Mouse (Mus musculus): ENCODE results near the gene Cyfip2. TPM values are rescaled to one million over a fixed set of nuclear protein-coding genes. Genes with fewer than 3 reads are reported as not detected.

Gene Cyfip2
- polyA plus RNA-seq (2015; fragmentation: Illumina TruSeq; extraction: RNeasy Lipid Tissue Mini Kit (QIAGEN cat#74804); ENCODE audit: insufficient read depth, low read depth, low replicate concordance) = 6.6 TPM

DNA sequence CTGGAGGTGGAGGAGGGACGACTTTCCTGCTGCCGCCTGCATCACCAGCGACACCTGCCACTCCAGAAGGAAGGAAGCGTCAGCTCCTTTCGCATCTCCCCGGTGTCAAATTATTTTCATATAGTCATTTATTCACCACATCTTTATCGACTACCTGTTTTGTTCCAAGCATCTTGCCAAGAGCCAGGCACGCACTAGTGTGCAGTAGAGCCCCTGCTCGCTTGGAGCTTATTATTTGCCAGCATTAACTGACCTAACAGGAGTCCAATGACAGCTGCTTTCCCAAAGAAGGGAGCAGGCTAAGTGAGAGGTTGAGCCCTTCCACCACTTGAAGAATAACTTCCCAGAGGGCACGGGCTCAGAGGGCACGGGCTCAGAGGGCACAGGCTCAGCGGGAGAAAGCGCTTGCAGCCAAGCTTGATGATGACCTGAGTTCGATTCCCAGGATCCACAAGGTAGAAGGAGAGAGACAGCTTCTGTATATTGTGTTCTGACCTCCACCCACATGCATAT, at the start of gene Cyfip2:
Gene Cyfip2 (minus strand): TSS at position 337 of the 513 bp plus-strand sequence.

DNA sequence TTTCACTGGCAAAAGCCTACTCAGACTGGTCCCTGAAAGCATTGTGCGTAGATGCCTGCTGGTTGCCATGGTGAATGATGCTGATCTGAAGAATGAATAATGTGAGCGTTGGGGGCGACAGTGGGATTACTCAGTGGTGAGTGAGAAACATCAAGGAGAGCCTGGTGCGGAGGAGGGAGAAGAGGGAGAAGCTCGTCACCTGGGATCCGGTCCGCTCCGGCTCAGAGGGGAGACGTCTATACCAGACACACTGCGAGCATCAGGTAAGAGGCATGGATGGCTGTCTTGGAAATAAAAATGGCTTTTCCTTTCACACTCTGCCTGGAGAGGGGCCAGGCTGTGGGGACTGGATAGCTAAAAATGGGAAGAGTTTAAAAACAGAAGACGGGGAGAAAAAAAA, 77.3 kb downstream of the Cyfip2 start, which contains the start of gene Fndc9:
Gene Fndc9 (plus strand): TSS at position 198 of the 400 bp plus-strand sequence.

DNA sequence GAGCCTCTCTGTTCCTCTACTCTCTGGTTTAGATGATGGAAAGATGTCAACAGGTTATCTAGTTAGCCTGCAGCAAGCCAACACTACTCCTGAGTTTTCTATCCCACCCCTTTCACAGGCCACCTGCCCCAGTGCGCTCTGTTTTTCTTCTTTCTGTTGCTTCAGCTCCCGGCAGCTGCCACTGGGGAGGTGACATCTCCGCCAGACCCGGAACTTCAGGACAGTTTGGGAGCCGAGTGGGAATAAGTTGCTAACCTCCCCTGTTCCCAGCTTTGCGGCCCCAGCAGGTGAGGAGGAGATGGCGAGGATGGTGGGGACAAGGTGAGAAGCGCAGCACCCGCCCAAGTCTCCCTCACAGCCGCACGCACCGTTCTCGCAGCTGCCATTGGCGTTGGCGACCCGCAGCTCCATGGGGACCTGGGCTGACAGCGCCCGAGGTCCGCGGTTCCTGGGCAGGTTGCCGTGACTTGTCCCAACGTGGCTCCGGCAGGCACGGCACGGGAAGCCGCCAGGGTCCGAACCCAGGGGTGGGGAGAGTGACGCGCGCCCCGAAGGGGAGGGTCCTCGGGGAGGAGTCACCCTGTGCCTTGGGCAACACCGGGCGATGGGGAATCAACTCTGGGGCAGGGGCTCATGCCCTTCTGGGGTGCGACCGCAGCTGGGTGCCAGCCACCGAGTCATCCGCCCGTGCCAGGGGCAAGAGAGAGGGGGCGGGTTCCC, 146.6 kb downstream of the Cyfip2 start, which contains the start of gene Nipal4:
Gene Nipal4 (minus strand): TSS at position 643 of the 720 bp plus-strand sequence.

Other genes with a start within 250 kb of the Cyfip2 start
- gene Nipal4, start 146.4 kb downstream of the Cyfip2 start, polyA plus RNA-seq (2015; fragmentation: Illumina TruSeq; extraction: RNeasy Lipid Tissue Mini Kit (QIAGEN cat#74804); ENCODE audit: insufficient read depth, low read depth, low replicate concordance) = 0.22 TPM
- gene Fndc9, start 77.3 kb downstream of the Cyfip2 start, polyA plus RNA-seq (2015; fragmentation: Illumina TruSeq; extraction: RNeasy Lipid Tissue Mini Kit (QIAGEN cat#74804); ENCODE audit: insufficient read depth, low read depth, low replicate concordance) = not detected
- gene Itk, start 76.7 kb upstream of the Cyfip2 start, polyA plus RNA-seq (2015; fragmentation: Illumina TruSeq; extraction: RNeasy Lipid Tissue Mini Kit (QIAGEN cat#74804); ENCODE audit: insufficient read depth, low read depth, low replicate concordance) = not detected
- not detected for gene Fam71b, start 83.7 kb upstream of the Cyfip2 start, polyA plus RNA-seq (2015; fragmentation: Illumina TruSeq; extraction: RNeasy Lipid Tissue Mini Kit (QIAGEN cat#74804); ENCODE audit: insufficient read depth, low read depth, low replicate concordance)
- 5.3 TPM for gene Med7, start 124.1 kb upstream of the Cyfip2 start, polyA plus RNA-seq (2015; fragmentation: Illumina TruSeq; extraction: RNeasy Lipid Tissue Mini Kit (QIAGEN cat#74804); ENCODE audit: insufficient read depth, low read depth, low replicate concordance)
- gene Havcr2, start 142.1 kb upstream of the Cyfip2 start, polyA plus RNA-seq (2015; fragmentation: Illumina TruSeq; extraction: RNeasy Lipid Tissue Mini Kit (QIAGEN cat#74804); ENCODE audit: insufficient read depth, low read depth, low replicate concordance) = 0.42 TPM
- not detected for gene Gm12169, start 211.4 kb upstream of the Cyfip2 start, polyA plus RNA-seq (2015; fragmentation: Illumina TruSeq; extraction: RNeasy Lipid Tissue Mini Kit (QIAGEN cat#74804); ENCODE audit: insufficient read depth, low read depth, low replicate concordance)